Mouse (Mus musculus) limb, embryonic 14.5 days (tissue): ENCODE measurements around the gene Col5a3. TPM values are rescaled to one million over a fixed set of nuclear protein-coding genes. Genes with fewer than 3 reads are reported as not detected.

Experiments
- ATAC-seq: fragments of 200-750 bp; cut with Nextera tagmentation; 2 replicates; pipeline ENCODE4 v1.8.0; 2017; ENCODE audit warnings: low read depth, moderate number of reproducible peaks, moderate TSS enrichment; ENCODE audit not compliant: low FRiP score
- DNase-seq: peaks from one replicate; pipeline ENCODE4 v3.0.0-alpha.2; 2015; ENCODE audit warnings: low spot score
- H3K27ac ChIP-seq: fragments of 300-500 bp; sonication (generic); replicated peaks from 2 replicates; pipeline ENCODE4 v1.5.1; 2014; ENCODE audit warnings: low read depth, mild to moderate bottlenecking, low read length, moderate library complexity, mixed read lengths
- H3K27me3 ChIP-seq: fragments of 300-500 bp; sonication (generic); 2 replicates; pipeline ENCODE4 v1.6.1; 2014; ENCODE audit warnings: low read length, mixed read lengths; ENCODE audit not compliant: control insufficient read depth, insufficient read depth
- H3K36me3 ChIP-seq: fragments of 300-500 bp; sonication (generic); 2 replicates; pipeline ENCODE4 v1.6.1; 2014; ENCODE audit warnings: mild to moderate bottlenecking, low read length, moderate library complexity, mixed read lengths; ENCODE audit not compliant: control insufficient read depth, insufficient read depth
- H3K4me1 ChIP-seq: fragments of 300-500 bp; sonication (generic); 2 replicates; pipeline ENCODE4 v1.6.1; 2014; ENCODE audit warnings: antibody characterized with exemption, low read length, mixed read lengths; ENCODE audit not compliant: control insufficient read depth, insufficient read depth
- H3K4me2 ChIP-seq: fragments of 300-500 bp; sonication (generic); replicated peaks from 2 replicates; pipeline ENCODE4 v1.6.1; 2014; ENCODE audit warnings: low read depth, mild to moderate bottlenecking, low read length, moderate library complexity; ENCODE audit not compliant: severe bottlenecking
- H3K4me3 ChIP-seq: fragments of 300-500 bp; sonication (generic); replicated peaks from 2 replicates; pipeline ENCODE4 v1.5.1; 2014; ENCODE audit warnings: low read length
- H3K9ac ChIP-seq: fragments of 300-500 bp; sonication (generic); 2 replicates; pipeline ENCODE4 v1.6.1; 2014; ENCODE audit warnings: mild to moderate bottlenecking, low read depth, low read length, moderate library complexity; ENCODE audit not compliant: severe bottlenecking
- H3K9me3 ChIP-seq: fragments of 300-500 bp; sonication (generic); 2 replicates; pipeline ENCODE4 v1.6.1; 2016; ENCODE audit warnings: low read length; ENCODE audit not compliant: control insufficient read depth
- POLR2A ChIP-seq: fragments of 200-500 bp; IDR thresholded peaks from 2 replicates; pipeline ENCODE4 v1.8.0; 2012; ENCODE audit warnings: inconsistent platforms, mild to moderate bottlenecking, moderate library complexity, borderline replicate concordance; ENCODE audit not compliant: insufficient read depth, insufficient read length; ENCODE audit errors: extremely low read depth
- WGBS: fragments of 180-500 bp; shearing (Covaris S2); extraction: QIAGEN DNeasy Blood & Tissue Kit; methylation state at CpG from one replicate; pipeline ENCODE4 v1.1.7; 2014; 5-methylcytosine and 5-hydroxymethylcytosine counted together
- polyA plus RNA-seq, 2 experiments: library from polyadenylated mRNA; depleted of rRNA in 1 of 2; stranded (reverse) in 1 of 2; unstranded in 1 of 2; fragments of >200 nt; fragmentation: Nextera tagmentation in 1 of 2; extraction: Ambion mirVana in 1 of 2; gene quantifications; 2 replicates each; pipeline versions ENCODE4 v1.2.1 to v1.2.3; 2012 to 2014

The Col5a3 gene
- polyA plus RNA-seq, 2 experiments = 4.5 to 6.7 TPM

DNA sequence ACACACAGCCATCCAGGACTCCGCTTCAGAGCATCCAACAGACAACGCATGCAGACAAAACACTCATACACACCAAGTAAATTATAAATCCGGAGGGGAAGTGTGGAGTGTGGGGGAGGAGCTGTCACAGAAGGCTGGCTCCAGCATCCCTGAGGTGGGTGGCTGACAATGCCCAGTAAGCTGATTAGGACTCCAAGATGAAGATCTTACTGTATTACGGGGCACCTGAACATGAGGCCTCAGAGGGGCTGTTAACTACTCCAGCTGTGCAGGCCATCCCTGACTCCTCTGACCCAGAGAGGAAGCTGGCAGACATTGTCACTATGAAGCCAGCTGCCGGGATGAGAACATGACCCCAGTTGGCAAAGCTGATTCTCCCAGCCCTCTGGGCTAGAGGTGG, 5.1 kb upstream of the Col5a3 start:
- Histone ChIP-seq H3K27me3 (no peaks in the 10 kb centered on the region), H3K4me3 (no peak overlapping the region), H3K9ac (no peak overlapping the region), H3K4me1 (no peaks in the 10 kb centered on the region), H3K36me3 (no peaks in the 10 kb centered on the region), H3K27ac (no peak overlapping the region), H3K4me2 (no peak overlapping the region), H3K9me3 (no peaks in the 10 kb centered on the region)
- ATAC-seq (no peak), DNase-seq (no peak)
- WGBS = 77% methylated on average over 5 of the region's 5 CpGs
- no peak for TF ChIP-seq POLR2A

DNA sequence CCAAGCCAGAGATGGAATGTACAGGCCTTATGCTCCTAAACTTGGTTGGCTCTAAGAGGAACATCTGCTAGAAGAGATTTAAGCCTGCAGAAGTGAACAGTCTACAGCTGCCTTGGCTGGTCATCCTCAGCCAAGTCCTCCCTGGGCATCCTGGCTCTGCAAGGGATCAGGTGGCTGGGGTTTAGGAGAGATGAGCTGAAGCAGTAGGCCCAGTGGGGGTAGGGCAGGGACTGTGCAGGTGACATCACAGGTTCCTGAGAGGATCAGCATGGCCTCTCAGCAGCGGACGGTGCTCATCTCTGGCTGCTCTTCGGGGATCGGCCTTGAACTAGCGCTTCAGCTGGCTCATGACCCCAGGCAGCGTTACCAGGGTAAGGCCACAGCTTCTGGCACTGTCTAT, 3.4 kb upstream of the Col5a3 start, which contains the start of gene Rdh8:
Gene Rdh8, plus strand, starts transcription at position 268 of the 400 bp plus-strand sequence.
- H3K27me3 ChIP-seq = no peaks in the 10 kb centered on the region
- H3K27ac ChIP-seq = no peak within 1 kb of the TSS
- H3K36me3 ChIP-seq = no peaks in the 10 kb centered on the region
- no peak within 1 kb of the TSS for H3K4me3 ChIP-seq
- TF ChIP-seq POLR2A = no peak
- 83% methylated on average over 6 of the region's 6 CpGs for WGBS
- H3K4me1 ChIP-seq = no peaks in the 10 kb centered on the region
- no peak within 1 kb of the TSS for H3K9ac ChIP-seq
- no peak within 1 kb of the TSS for H3K4me2 ChIP-seq
- H3K9me3 ChIP-seq = no peaks in the 10 kb centered on the region
- no peak for DNase-seq
- ATAC-seq = no peak

DNA sequence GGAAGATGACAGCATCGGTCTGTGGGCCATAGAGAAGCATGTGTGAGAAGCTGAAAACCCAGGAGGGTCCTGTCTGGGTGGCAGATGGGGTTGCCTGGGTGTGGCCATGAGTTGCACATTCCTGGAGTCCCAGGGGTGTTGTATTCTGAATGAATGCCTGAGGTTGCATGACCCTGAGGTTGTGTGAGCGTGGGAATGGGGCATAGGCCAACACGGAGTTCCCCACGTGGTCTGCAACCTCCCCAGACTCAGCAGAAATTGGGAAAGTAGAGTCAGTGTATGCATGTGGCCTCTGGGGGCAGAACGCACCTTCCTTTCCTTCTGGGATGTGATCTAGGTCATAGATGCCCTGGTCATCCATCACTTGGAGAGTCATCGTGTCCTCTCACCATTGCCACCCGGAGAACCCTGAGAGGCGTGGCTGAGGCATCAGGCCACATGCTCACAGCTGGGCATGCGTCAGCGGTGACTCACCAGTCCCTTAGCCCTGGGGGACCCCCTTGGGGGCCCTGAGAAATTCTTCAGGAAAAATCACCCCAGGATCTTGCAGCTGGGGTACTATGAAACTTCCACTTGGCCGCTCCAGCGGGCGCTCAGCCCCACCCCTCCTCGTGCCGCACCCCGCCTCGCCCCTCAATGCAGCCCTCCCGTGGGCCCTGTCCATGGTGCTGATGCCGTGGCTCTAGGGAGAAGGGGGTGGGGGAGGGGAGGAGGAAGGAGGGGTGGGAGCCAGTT, 2.2 kb downstream of the Col5a3 start:
- Histone ChIP-seq H3K4me2 (no peak overlapping the region; the same call in 1 of the 2 replicates), H3K4me3 (no peak overlapping the region), H3K9me3 (no peaks in the 10 kb centered on the region), H3K4me1 (0 out of 2 replicates have a peak, but pooled peaks cover 3% of the 10 kb centered on the region), H3K27ac (no peak overlapping the region), H3K36me3 (no peaks in the 10 kb centered on the region), H3K27me3 (no peaks in the 10 kb centered on the region), H3K9ac (no peak overlapping the region)
- peak; percentile 16 for DNase-seq
- WGBS = 16% methylated on average over 19 of the region's 19 CpGs
- TF ChIP-seq POLR2A = no peak
- no peak for ATAC-seq

DNA sequence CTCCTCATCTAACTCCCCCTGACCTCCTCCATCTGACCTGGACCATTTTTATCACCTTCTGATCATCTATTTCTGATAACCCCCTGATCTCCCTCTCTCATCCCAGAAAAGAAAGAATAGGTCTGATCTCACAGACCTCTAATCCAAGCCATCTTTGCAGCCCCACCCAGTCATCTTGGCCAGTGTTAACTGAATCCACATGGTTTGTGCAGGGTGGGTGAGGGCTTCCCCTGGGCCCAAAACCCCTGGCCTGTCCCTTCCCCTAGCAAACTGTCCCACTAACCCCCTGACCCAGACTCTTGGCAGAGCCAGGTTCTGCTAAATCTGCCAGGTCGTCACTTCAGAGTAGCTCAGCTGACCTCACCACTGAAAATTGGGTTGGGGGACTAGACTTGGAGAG, 4.1 kb downstream of the Col5a3 start:
- H3K4me1 ChIP-seq = 0 out of 2 replicates have a peak, but pooled peaks cover 3% of the 10 kb centered on the region
- H3K4me2 ChIP-seq = no peak overlapping the region
- 67% methylated on average over 1 of the region's 1 CpGs for WGBS
- H3K27me3 ChIP-seq = no peaks in the 10 kb centered on the region
- no peak overlapping the region for H3K9ac ChIP-seq
- H3K27ac ChIP-seq = no peak overlapping the region
- H3K36me3 ChIP-seq = no peaks in the 10 kb centered on the region
- DNase-seq = no peak
- H3K4me3 ChIP-seq = no peak overlapping the region
- no peaks in the 10 kb centered on the region for H3K9me3 ChIP-seq
- no peak for TF ChIP-seq POLR2A
- no peak for ATAC-seq

DNA sequence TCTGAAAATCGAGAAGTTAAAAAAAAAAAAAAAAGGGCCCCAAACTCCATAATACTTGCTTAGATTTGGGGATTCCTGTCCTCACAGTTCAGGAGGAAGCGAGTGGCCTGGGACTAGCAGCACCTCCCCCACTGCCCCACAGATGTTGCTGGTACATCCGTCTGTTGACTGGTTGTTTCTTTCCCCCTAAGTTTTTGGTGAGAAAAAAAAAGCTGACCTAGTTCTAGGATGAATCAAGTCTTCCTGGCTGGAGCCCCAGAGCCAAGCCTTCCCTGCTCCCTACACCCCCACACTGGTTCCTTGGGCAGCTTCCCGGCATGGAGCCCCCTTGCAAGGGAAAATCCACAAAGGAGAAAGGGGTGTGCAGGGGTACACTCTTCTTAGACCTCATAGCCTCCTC, 4.6 kb downstream of the Col5a3 start:
- DNase-seq = no peak
- no peak for TF ChIP-seq POLR2A
- H3K4me2 ChIP-seq = no peak overlapping the region
- no peaks in the 10 kb centered on the region for H3K36me3 ChIP-seq
- H3K4me3 ChIP-seq = no peak overlapping the region
- 0 out of 2 replicates have a peak, but pooled peaks cover 3% of the 10 kb centered on the region for H3K4me1 ChIP-seq
- no peak overlapping the region for H3K27ac ChIP-seq
- H3K27me3 ChIP-seq = no peaks in the 10 kb centered on the region
- H3K9ac ChIP-seq = no peak overlapping the region
- no peak for ATAC-seq
- no peaks in the 10 kb centered on the region for H3K9me3 ChIP-seq
- WGBS = 37% methylated on average over 4 of the region's 4 CpGs
